Mouse (Mus musculus) urinary bladder, adult 2 months (tissue): Measurements from ENCODE around the gene Adgrg1. TPM values are rescaled to one million over a fixed set of nuclear protein-coding genes. Genes with fewer than 3 reads are reported as not detected.

Experiments
- DNase-seq: peaks from one replicate; pipeline ENCODE4 v3.0.0; 2022; ENCODE audit warnings: low spot score
- polyA plus RNA-seq: library from polyadenylated mRNA; depleted of rRNA; stranded (reverse); fragments of >200 nt; gene quantifications from 2 replicates; pipeline ENCODE4 v1.2.3, GENCODE M21; 2012; rRNA removed

Adgrg1 gene
- polyA plus RNA-seq, 1 experiment = 52.8 TPM

DNA sequence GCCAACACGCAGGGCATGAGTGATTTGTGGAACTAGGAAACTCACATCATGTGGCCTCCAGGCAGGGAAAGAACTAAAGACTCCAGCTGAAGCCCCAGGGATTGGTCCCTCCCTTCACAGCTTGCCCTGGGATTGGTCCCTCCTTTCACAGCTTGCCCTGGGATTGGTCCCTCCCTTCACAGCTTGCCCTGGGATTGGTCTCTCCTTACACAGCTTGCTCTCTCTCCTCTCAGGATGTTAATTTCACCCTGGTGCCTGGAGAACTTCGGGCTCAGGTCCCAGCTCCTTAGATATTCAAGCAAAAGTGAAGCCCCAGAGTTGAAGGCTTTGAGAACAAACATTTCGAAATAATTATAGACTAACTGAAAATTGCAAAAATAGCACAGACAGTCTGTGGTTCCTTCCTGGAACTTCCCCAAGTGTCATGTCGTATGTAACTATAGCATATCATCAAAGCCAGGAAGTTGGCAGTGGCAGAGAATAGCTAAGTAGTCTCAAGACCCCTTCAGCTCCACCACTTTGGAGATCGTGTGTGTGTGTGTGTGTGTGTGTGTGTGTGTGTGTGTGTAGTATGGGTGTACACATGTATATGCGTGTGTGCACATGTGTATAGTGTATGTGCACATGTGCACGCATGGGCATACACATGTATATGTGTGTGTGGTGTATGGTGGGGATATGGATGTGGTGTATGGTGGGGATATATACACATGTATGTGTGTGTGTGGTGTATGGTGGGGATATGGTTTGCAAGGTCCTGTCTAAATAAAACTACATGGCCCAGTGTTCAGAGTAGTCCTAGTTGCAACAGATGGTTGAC, 62.8 kb downstream of the Adgrg1 start:
- no peak for DNase-seq

DNA sequence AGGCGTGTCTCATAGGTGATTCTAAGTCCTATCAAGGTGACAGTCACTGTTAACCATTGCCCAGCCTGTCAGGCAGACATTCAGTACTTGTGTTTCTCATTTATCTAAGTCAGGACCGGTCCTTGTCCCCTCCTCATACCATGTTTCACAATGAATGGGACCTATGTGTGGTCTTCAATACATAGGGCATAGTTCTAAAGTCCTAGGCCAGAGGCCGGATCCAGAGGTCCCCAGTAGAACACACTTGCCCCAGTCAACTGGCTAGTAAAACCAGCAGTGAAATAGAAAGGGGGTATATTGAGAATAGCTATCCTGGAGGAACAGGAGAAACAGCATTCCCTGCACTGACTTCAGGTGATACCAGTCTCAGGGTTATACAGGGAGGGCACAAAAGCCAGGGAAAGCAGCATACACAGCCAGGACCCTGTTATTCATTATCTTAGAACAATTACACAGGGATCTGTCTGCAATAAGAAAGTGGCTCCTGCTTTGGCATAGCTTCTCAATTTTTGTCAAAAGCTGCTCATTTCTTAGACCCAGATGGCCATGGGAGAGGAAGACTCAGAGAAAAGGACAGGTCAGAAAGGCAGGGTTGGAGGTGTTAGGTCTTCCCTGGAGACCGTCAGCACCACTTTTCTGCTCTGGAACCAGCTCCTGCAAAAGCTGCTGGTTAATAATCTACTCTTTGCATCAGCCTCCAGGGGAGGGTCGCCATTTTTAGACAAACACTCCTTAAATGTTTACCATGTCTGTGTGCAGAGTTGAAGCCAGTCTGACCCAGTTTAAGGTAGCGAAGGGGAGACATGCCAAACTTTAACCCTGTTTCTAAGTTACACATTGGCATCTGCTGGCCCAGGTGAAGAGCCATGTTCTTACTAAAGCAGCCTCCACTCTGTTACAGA, 67.6 kb downstream of the Adgrg1 start:
- no peak for DNase-seq

DNA sequence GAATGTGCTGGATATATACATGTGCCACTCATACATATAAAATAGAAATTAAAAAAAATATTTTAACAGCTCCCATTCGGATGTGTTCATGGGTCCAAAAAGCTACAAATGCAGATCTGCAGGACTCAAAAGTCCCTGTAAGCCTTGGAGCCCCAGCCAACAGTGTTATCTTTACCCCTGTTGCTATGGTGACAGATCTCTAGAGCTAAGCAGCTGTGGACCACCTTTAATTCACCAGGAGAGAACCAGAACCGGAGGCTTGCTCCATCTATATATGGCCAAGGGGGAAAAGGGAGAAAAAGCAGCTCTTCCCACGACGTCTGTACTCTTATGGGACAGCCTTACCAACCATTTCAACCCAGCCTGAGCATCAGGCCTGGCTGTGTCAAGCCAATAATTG, 70.3 kb downstream of the Adgrg1 start:
- DNase-seq = no peak

DNA sequence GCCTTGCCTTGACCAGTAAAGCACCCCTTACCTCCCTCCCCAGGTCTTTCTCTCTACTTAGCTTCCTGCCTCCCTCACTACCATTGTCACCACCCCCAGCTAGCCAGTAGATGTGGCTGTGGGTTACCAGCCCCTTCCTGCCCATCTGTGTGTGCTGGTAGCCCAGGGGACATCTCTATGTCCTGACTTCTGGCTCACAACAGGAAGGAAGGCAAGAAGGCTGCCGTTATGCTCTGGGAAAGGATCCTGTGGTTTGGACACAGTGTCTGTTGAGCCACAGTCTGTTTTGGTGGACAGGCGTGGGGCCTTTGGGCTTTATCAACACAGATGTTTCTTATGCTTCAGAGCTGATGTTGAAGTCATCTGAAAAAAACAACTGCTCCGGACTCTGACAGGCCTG, 72.4 kb downstream of the Adgrg1 start:
- no peak for DNase-seq

DNA sequence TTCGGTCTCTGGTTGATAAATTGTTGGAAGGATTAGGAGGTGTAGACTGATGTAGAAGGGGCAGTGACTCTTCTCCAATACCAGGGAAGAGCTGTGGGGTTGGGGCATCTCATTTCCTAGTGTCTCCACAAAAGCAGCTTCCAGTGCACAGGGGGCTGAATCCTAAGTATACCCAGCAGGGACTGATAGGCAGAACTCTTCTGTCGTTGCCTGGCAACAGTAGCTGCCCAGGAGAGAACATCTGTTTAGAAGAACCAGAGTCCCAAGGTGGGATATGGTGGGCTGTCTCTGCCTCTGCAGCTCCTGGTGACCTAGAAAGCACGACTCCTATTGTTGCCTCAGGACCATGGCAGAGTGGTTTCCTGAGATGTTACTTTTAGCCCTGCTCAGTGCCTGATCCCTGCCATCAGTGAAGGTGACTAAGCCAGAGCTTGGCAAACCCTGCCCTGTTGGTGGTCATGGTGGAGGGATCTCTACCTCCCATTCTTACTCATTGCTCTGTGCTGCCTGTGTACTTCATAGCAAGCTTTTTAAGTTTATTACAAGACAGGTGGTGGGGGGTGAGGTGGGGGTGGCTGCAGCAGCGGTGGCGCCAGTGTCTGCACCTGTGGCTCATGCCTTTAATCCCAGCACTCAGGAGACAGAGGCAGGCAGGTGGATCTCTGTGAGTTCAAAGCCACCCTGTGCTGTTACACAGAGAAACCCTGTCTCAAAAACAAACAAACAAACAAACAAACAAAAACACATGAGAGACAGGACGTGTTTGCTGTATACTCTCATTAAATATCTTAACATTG, 73.5 kb downstream of the Adgrg1 start:
- DNase-seq = no peak

DNA sequence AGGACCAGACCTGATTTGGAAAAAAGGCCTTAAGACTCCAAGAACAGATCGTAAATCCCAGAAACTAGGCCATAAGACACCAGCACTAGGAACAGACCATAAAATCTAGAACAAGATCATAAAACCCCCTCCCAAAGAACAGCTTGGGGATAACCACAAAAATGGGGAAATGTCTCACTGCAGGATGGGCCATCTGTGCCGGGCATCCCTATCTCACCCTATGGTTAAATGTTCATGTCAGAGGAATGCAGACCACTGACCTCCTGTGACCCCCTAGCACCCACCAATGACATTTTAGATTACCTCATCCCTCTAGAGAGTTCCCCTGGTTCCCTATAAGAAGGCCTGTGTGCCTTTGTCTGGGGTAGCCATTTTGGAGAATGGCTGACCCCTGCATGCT, 75.1 kb downstream of the Adgrg1 start:
- DNase-seq = no peak

DNA sequence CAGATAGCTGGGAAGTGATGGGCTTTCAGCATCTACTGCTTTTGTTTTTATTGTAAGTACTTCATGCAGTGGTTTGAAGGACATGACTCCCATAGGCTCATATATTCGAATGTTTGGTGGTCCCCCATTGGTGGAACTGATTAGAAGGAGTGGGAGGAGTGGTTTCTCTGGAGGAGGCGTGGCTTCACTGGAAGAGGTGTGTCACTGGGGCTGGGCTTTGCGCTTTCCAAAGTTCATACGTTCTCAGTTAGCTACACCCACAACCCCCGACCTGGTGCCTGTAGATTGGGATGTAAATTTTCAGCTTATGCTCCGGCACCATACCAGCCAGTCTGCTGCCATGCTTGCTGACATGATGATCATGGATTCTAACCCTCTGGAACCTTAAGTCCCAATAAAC, 79.9 kb downstream of the Adgrg1 start:
- DNase-seq = no peak

DNA sequence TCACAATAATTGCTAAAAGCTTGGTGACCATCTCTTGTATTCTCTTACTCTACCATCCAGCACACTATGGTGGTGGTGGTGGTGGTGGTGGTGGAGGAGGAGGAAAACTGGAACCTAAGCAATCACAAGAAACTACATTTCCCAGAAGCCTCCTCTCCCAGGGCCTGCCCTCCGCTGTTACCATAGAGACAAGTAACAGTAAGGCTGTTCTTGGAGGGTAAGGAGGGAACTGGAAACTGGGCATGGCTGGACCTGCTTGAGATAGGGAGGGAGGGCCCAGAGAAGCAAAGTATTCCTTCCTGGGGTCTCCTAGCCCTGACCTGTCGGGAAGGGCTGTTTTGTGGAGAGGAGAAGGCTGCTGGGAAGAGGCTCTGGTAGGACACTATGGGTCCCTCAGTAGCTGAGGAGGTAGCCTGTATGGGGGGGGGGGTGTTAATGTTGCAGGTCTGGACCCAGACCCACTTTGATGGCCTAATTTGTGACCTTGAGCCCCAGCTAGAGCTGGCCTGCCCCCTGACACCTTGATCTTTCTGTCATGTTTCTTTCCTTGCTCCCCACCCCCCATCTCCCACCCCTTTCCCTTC, 80.5 kb downstream of the Adgrg1 start, which contains the start of gene Drc7:
Gene Drc7, plus strand, starts transcription at position 177 of the 584 bp plus-strand sequence.
- no peak for DNase-seq

DNA sequence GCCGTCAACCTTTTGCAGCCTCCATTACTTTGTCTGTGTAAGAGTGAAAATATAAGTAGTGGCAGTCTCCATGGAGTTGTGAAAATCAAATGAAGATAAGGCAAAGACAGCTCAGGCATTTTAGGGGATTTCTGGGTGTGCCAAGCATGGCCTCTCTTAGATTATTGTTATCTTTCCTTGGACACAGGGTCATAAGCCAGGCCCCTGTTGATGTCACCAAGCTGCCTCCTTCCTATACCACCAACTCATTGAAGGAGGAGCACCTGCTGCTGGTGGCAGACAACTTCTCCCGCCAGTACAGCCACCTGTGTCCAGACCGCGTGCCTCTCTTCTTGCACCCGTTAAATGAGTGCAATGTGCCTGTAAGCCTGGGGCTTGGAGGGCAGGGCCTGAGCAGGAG, 81.9 kb downstream of the Adgrg1 start:
- DNase-seq = no peak

DNA sequence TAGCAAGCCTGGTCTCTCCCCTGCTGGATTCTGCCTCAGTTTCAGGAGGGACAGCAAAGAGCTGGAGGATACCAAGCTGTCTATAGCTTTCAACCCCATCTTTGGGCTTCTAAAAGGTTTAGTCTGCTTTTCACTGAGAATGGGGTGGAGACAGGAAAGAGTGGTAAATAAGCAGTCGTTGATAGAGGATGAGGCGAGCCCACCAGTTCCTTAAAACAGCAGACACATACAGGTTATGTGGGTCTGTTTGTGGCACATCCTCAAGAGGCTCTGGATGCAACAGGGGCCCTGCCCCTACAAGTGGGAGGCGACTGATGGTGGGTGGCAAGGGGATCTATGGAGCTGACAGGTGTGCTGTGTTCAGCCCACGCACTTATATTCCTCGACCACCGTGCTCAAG, 84.1 kb downstream of the Adgrg1 start:
- DNase-seq = no peak

DNA sequence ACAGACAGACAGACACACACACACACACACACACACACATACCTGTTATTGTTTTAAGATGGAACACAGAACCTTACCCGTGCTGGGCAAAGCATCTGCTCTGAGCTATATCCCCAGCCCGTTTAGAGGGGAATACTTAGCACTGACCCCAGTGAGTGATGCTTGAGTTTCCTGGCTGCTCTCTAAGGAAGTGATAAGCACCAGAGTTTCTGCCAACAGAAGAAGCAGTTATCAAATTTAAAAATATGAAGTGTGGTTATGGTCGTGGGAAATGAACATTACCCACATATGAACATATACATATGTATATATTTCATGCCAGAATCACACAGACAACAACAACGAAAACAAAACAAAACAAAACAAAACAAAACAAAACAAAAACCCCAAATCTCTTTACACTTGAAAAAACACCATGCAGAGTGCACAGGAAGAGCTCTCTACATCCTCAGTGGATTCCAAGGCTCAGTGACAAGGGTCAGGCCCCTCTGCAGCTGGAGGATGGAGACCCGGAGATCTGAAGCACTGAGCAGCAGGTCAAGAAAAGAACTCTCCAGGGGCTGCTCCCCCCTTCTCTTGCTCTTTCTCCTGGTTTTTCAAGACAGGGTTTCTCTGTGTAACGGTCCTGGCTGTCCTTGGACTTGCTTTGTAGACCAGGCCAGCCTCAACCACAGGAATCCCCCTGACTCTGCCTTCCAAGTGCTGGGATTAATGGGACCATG, 85.4 kb downstream of the Adgrg1 start:
- DNase-seq = no peak

Other genes starting within 250 kb of the Adgrg1 start
- 1.6 and 2.3 TPM in 2 replicates for gene Ccl22, start 229.2 kb upstream of the Adgrg1 start, polyA plus RNA-seq
- gene Cx3cl1, start 202.7 kb upstream of the Adgrg1 start, polyA plus RNA-seq = 20.6 and 27.3 TPM in 2 replicates
- gene Ccl17, start 164.3 kb upstream of the Adgrg1 start, polyA plus RNA-seq = 2.3 and 4.0 TPM in 2 replicates
- 62.3 and 72.1 TPM in 2 replicates for gene Coq9, start 136.4 kb upstream of the Adgrg1 start, polyA plus RNA-seq
- gene Ciapin1, start 136.4 kb upstream of the Adgrg1 start, polyA plus RNA-seq = 22.0 and 27.7 TPM in 2 replicates
- gene Polr2c, start 117.3 kb upstream of the Adgrg1 start, polyA plus RNA-seq = 89.5 and 99.2 TPM in 2 replicates
- gene Dok4, start 98.4 kb upstream of the Adgrg1 start, polyA plus RNA-seq = 12.4 and 13.6 TPM in 2 replicates
- gene Ccdc102a, start 56.7 kb upstream of the Adgrg1 start, polyA plus RNA-seq = 36.5 and 36.8 TPM in 2 replicates
- gene Adgrg5, start 51.1 kb upstream of the Adgrg1 start, polyA plus RNA-seq = 1.4 TPM in 2 replicates
- 4.9 and 6.3 TPM in 2 replicates for gene Adgrg3, start 42.9 kb downstream of the Adgrg1 start, polyA plus RNA-seq
- 0.04 TPM in 1 of 2 replicates, not detected in the other for gene Drc7, start 80.4 kb downstream of the Adgrg1 start, polyA plus RNA-seq
- gene Katnb1, start 106.4 kb downstream of the Adgrg1 start, polyA plus RNA-seq = 12.7 and 13.5 TPM in 2 replicates
- 39.1 and 45.2 TPM in 2 replicates for gene Kifc3, start 228.1 kb downstream of the Adgrg1 start, polyA plus RNA-seq